Comparison of ENCODE assay signal across 8 mouse cellular contexts in the genomic region with DNA sequence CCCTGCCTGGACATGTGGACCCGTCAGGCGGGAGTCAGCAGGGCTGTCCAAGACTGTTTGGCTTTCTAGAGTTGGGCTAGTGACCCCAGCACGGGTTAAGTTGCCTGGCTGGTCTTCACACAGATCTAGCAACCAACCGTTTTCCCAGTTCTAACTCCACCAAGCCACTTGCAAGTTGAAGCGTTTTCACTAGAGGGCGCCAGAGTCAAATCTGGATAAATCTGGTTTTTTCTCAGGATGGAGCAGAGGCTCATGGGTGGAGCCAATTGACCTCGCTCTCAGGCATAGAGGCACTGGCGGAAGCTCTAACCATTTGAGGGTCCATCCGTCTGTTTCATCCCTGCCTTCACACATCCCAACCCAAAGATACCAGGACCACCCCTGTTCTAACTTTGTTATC. TPM values are rescaled to one million over a fixed set of nuclear protein-coding genes. Genes with fewer than 3 reads are reported as not detected.
A peak's percentile ranks its signal among the peaks of the same experiment; 100 is the strongest.
DNase-seq lines count a peak whose midpoint lies in the region; ATAC-seq and TF ChIP-seq lines count a peak whose summit lies in the region.

No protein-coding gene starts in this region.

- H3K36me3 ChIP-seq in embryonic facial prominence, embryonic 12.5 days: no peaks in the 10 kb centered on the region
- no peaks in the 10 kb centered on the region for H3K36me3 ChIP-seq in heart, embryonic 10.5 days
- no peaks in the 10 kb centered on the region for H3K36me3 ChIP-seq in kidney, embryonic 16.5 days (ENCODE audit: insufficient read depth, low read length)
- H3K36me3 ChIP-seq in lung, postnatal 0 days (ENCODE audit: insufficient read depth, low read length): no peaks in the 10 kb centered on the region

- no peaks in the 10 kb centered on the region for H3K27me3 ChIP-seq in embryonic facial prominence, embryonic 12.5 days
- H3K27me3 ChIP-seq in heart, embryonic 10.5 days (ENCODE audit: insufficient read depth, poor library complexity, severe bottlenecking): no peaks in the 10 kb centered on the region
- no peaks in the 10 kb centered on the region for H3K27me3 ChIP-seq in kidney, embryonic 16.5 days (ENCODE audit: insufficient read depth, low read length)
- H3K27me3 ChIP-seq in lung, postnatal 0 days (replicated peaks; ENCODE audit: insufficient read depth, low read length): no peaks in the 10 kb centered on the region

- H3K4me3 ChIP-seq in layer of hippocampus, adult 2 months: no peak overlapping the region
- no peak overlapping the region for H3K4me3 ChIP-seq in embryonic facial prominence, embryonic 12.5 days
- peak overlapping the region; percentile 27 for H3K4me3 ChIP-seq in heart, embryonic 10.5 days
- no peak overlapping the region for H3K4me3 ChIP-seq in kidney, embryonic 16.5 days (ENCODE audit: low read length)
- H3K4me3 ChIP-seq in lung, postnatal 0 days (ENCODE audit: low read depth, low read length): no peak overlapping the region

- peak overlapping the region; percentile 22; the same call in 1 of the 2 replicates for H3K4me2 ChIP-seq in embryonic facial prominence, embryonic 12.5 days (replicated peaks)
- 0 out of 2 replicates have a peak overlapping the region, but pooled peaks have one; percentile 1 for H3K4me2 ChIP-seq in kidney, embryonic 16.5 days (replicated peaks; ENCODE audit: low read depth, low read length)
- no peak overlapping the region for H3K4me2 ChIP-seq in lung, postnatal 0 days (replicated peaks; ENCODE audit: low read depth, low read length)

- no peak for TF ChIP-seq EP300 in lung, postnatal 0 days (IDR thresholded peaks at IDR 0.05)

- TF ChIP-seq CTCF in layer of hippocampus, adult 2 months (conservative IDR thresholded peaks at IDR 0.05): peak; percentile 85
- TF ChIP-seq CTCF in lung, postnatal 0 days (IDR thresholded peaks at IDR 0.05): peak; percentile 77

- no peaks in the 10 kb centered on the region for H3K4me1 ChIP-seq in embryonic facial prominence, embryonic 12.5 days
- H3K4me1 ChIP-seq in heart, embryonic 10.5 days: 0 out of 2 replicates have a peak, but pooled peaks cover 3% of the 10 kb centered on the region
- no peaks in the 10 kb centered on the region for H3K4me1 ChIP-seq in kidney, embryonic 16.5 days (ENCODE audit: insufficient read depth, low read length)
- H3K4me1 ChIP-seq in lung, postnatal 0 days (ENCODE audit: insufficient read depth, low read depth, low read length): no peaks in the 10 kb centered on the region

- ATAC-seq in embryonic facial prominence, embryonic 12.5 days (ENCODE audit: insufficient number of reproducible peaks, insufficient read depth, low FRiP score, low TSS enrichment): no peak; the same call in 1 of the 2 replicates
- ATAC-seq in kidney, embryonic 16.5 days (ENCODE audit: low FRiP score, low TSS enrichment): no peak; the same call in 1 of the 2 replicates
- ATAC-seq in lung, postnatal 0 days: peak; percentile 60

- DNase-seq in layer of hippocampus, adult 2 months (ENCODE audit: low spot score in 2 of 2): peak in 1 of 2 experiments; percentile 59
- no peak for DNase-seq in layer of hippocampus, adult 9-11 months
- peak; percentile 57 to 78 for DNase-seq in adrenal gland, postnatal 36 days
- DNase-seq in heart, embryonic 10.5 days (ENCODE audit: low spot score): peak; percentile 81
- peak; percentile 80 for DNase-seq in lung, postnatal 0 days (ENCODE audit: low spot score)
- peak; percentile 58 for DNase-seq in right cerebral cortex, postnatal 4 days

- H3K9me3 ChIP-seq in embryonic facial prominence, embryonic 12.5 days: no peaks in the 10 kb centered on the region
- H3K9me3 ChIP-seq in heart, embryonic 10.5 days: no peaks in the 10 kb centered on the region
- H3K9me3 ChIP-seq in kidney, embryonic 16.5 days (ENCODE audit: low read length): no peaks in the 10 kb centered on the region
- H3K9me3 ChIP-seq in lung, postnatal 0 days (ENCODE audit: low read length): no peaks in the 10 kb centered on the region

- 43% methylated on average over 9 of the region's 9 CpGs for WGBS in embryonic facial prominence, embryonic 12.5 days
- WGBS in heart, embryonic 10.5 days: 39% methylated on average over 9 of the region's 9 CpGs
- WGBS in kidney, embryonic 16.5 days: 51% methylated on average over 9 of the region's 9 CpGs
- 41% methylated on average over 9 of the region's 9 CpGs for WGBS in lung, postnatal 0 days

- H3K27ac ChIP-seq in layer of hippocampus, adult 2 months: no peak overlapping the region
- no peak overlapping the region for H3K27ac ChIP-seq in embryonic facial prominence, embryonic 12.5 days
- no peak overlapping the region for H3K27ac ChIP-seq in heart, embryonic 10.5 days
- no peak overlapping the region for H3K27ac ChIP-seq in kidney, embryonic 16.5 days (ENCODE audit: low read length)
- no peak overlapping the region for H3K27ac ChIP-seq in lung, postnatal 0 days (ENCODE audit: low read length)

- H3K9ac ChIP-seq in embryonic facial prominence, embryonic 12.5 days: no peak overlapping the region
- H3K9ac ChIP-seq in kidney, embryonic 16.5 days (replicated peaks; ENCODE audit: low read length): no peak overlapping the region
- H3K9ac ChIP-seq in lung, postnatal 0 days (replicated peaks; ENCODE audit: low read depth): no peak overlapping the region

RNA-seq across cellular contexts. Expression of a gene that starts 17.6 kb away (rescaled TPM):
- under 1 TPM; 0.91 to 0.97 TPM for total RNA-seq in layer of hippocampus, adult 2 months (2021)
- total RNA-seq in adrenal gland, postnatal 36 days (2021): not detected
- polyA plus RNA-seq in embryonic facial prominence, embryonic 12.5 days (2016; fragmentation: Nextera tagmentation; extraction: Ambion mirVana): 0.14 and 0.24 TPM in 2 replicates
- polyA plus RNA-seq in heart, embryonic 10.5 days (2016; fragmentation: Nextera tagmentation; extraction: Ambion mirVana): 0.20 TPM in 1 of 2 replicates, not detected in the other
- 0.07 TPM in 1 of 2 replicates, not detected in the other for polyA plus RNA-seq in kidney, embryonic 16.5 days (2015; fragmentation: Nextera tagmentation; extraction: Ambion mirVana)
- polyA plus RNA-seq in lung, postnatal 0 days (2015; fragmentation: Nextera tagmentation; extraction: Ambion mirVana): 1.2 and 1.5 TPM in 2 replicates

RNA-seq across cellular contexts. Expression of a gene that starts 55.1 kb away (rescaled TPM):
- 100 to 1,000 TPM; 131 to 137 TPM for total RNA-seq in layer of hippocampus, adult 2 months (2021)
- total RNA-seq in adrenal gland, postnatal 36 days (2021): 100 to 1,000 TPM; 162 to 182 TPM
- 208 and 216 TPM in 2 replicates for polyA plus RNA-seq in embryonic facial prominence, embryonic 12.5 days (2016; fragmentation: Nextera tagmentation; extraction: Ambion mirVana)
- 153 and 179 TPM in 2 replicates for polyA plus RNA-seq in heart, embryonic 10.5 days (2016; fragmentation: Nextera tagmentation; extraction: Ambion mirVana)
- polyA plus RNA-seq in kidney, embryonic 16.5 days (2015; fragmentation: Nextera tagmentation; extraction: Ambion mirVana): 160 and 165 TPM in 2 replicates
- polyA plus RNA-seq in lung, postnatal 0 days (2015; fragmentation: Nextera tagmentation; extraction: Ambion mirVana): 221 and 231 TPM in 2 replicates
